Mouse (Mus musculus) thymus, postnatal 25 days (tissue): ENCODE measurements around the gene Cyp4a14.
"Not testable (repeated sequence)": the region's sequence is repeated elsewhere in the genome, so short reads cannot be mapped to it uniquely, and the experiment has no call there.

Experiments
- DNase-seq: peaks from one replicate; pipeline ENCODE4 v3.0.0; 2022

Cyp4a14 gene

DNA sequence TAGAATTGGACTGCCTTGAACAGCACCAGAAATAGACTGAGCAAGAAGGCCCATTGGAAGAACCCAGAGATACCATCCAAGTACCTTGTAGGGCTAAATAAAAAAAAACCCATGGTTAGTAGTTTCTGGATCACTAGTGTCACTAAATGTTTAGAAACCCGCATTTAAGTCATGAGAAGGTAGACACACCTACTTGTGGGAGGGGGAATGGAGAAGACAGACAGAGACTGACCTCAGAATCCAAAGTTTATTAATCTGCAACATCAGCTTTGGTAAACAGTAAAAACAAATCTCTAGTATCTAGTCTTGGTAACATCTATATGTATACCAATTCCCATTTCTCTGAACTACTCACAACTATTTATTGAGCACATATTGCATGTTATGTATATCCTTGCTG, at the start of gene Cyp4a14:
Cyp4a14 (minus strand) TSS at position 142 of the 400 bp plus-strand sequence.
- DNase-seq: no peak

DNA sequence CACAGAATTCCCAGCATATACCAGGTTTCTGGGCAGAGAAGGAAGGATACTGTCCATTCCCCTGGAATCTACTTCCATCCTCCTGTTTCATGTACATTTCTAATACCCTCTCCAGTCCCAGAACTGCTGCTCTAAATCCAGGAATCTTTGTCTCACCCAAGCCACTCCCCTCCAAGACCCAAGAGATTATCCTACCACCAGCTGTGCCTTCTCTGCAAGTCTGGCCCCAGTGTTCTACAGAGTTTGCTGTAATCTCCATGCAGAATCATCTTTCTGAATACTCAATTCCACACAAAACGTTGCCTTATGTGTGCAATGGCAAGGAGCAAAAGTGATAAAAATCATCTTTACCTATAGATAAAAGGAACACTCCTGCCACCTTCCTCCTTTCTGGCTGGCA, 49.2 kb upstream of the Cyp4a14 start:
- DNase-seq: no peak

DNA sequence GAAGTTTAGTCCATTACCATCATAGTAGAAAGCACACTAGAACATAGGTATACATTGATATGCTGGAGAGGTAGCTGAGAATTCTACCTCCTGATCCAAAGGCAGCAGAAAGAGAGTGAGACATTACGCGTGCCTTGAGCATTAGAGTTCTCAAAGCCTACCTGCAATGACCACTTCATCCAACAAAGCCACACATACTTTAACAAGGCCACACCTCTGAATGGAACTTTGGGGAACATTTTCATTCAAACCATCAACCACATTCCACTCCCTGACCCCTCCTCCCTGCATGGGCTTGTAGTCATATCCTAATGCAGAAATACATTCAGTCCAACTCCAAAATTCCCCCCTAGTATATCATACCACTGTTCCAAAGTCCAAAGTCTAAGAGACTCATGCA, 25.8 kb upstream of the Cyp4a14 start:
- DNase-seq: no peak

DNA sequence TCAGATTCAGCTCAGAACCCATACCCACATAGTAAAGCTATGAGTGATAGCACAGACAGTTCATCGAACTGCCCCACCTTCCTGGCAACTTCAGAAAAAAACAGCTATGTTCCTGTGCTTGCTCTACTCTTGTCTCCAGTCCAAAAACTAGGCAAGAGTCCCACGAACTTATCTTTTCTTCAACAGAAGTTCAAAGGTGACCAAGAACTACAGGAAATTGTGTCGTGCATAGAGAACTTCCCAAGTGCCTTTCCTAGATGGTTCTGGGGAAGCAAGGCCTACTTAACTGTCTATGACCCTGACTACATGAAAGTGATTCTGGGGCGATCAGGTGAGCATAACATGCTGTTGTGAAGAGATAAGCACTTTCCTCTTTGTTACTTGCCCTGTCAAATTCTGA, 23.5 kb upstream of the Cyp4a14 start:
- DNase-seq: no peak

DNA sequence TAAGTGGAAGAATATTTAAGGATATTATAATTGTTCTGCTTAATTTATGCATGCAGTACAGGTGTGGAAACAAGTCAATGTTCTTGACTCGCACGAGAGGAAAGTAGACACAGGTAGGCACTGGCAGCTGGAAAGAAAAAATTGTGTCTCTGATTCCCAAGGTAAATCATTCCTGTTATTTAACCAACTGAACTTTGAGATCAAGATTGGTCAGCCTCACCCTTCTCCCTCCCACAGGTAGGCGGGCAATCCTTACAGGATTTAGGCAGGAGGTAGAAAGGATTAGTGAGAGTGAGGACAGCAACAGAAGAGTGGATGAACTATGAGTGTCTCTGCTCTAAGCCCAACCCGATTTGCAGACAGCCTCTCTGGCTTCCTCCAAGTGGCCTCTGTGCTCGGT, 22.1 kb upstream of the Cyp4a14 start, which contains the start of gene Cyp4a10:
Cyp4a10 (plus strand) TSS at position 265 of the 400 bp plus-strand sequence.
- DNase-seq: not testable (repeated sequence)

DNA sequence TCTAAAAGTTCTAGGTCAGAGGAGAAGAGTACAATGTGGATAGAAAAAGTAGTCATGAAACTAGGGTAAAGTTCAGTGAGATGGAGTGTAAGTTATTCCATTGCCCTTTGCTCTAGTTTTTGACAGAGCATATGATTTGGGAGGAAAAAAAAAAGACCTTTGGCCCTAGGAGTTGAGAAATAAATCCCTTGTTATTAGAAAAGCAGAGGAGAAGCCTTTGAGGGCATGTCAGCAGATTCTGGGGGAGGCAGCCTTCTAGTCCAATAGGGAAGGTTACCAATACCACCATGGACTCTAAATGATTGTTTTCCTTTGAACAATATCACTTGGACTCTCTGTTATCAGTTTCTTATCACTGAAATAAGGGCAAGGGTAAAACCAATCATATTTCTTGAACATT, 18.0 kb upstream of the Cyp4a14 start:
- DNase-seq: not testable (repeated sequence)

DNA sequence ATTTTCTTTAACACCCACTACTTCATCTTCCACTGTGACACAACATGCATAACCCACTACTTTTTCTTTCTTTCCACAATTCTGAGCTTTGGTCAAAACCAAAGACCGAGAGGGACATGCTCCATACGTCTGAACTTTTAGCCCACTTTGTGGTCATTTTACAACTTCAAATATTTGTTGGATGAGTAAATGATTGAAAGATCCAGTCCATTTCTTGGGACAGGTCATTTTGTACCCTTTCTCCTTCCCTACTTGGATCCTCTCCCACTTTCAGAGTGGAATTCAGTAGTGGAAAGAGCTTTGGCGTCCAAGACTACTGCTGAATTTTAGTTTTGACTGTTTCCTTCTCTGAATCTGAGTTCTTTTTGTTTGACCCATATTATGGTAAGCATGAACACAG, 1.5 kb upstream of the Cyp4a14 start:
- no peak for DNase-seq

DNA sequence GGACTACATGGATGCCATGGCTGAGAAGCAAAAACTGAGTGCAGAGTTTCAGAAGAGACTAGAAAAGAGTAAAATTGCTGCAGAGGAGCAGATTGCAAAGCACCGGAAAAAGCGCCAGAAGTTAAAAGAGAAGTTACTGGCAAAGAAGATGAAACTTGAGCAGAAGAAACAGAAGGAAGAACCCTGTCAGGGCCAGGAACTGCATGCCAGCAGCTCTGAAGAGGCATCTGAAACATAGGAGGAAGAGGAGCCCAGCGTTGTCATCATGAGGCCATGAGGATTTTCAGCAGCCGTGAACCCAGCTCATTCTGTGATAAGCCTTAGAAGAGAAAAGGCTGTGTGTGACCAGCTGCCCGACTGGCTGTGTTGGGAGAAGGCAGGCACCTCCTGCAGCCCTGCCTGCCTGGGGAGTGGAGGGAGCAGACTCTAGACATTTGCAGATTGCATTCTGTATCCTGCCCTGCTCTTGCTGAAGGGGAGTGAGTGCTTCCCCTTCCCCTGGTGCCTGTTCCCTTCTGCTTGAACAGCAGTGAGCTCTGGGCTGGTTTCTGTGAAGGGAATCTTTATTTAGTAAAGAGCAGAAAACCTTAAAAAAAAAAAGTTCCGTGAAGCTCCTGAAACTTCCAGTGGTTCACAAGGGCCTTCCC, 14.8 kb downstream of the Cyp4a14 start:
- DNase-seq: no peak

DNA sequence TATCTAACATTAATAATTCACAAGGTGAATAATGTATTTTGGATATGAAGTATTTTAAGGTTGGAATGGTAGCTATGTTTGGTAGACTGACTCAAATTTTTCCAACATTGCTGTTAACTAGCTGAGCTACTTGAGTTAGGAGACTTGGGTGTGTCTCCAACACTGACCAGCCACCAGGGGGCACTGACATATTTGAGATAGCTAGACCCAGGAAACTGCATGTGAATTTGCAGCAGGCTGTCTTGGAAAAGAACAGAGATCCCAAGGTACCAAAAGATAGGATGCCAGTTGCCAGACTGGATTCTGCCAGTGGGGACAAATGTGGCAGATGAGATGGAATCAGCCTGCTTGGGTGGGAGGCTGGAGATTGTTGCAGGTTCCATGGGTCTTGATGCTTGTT, 19.9 kb downstream of the Cyp4a14 start:
- not testable (repeated sequence) for DNase-seq

DNA sequence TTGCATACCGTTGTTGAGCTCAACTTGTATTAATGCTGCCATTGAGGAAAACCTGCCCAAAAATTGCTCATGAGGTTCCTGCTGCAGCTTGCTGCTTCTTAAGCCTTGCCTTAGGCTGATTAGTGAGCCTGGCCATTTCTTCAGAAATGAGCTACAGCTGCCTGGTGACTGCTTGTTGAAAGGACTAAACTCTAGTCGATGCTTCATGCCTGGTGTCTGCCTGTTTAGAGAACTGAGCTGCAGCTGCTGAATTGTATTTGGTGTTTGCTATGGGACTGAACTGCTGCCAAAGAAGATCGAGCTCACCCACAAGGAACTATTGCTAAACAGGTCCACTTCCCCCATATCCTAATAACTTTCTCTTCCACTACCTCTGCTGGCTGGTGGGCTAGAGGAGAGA, 22.4 kb downstream of the Cyp4a14 start:
- DNase-seq: not testable (repeated sequence)

DNA sequence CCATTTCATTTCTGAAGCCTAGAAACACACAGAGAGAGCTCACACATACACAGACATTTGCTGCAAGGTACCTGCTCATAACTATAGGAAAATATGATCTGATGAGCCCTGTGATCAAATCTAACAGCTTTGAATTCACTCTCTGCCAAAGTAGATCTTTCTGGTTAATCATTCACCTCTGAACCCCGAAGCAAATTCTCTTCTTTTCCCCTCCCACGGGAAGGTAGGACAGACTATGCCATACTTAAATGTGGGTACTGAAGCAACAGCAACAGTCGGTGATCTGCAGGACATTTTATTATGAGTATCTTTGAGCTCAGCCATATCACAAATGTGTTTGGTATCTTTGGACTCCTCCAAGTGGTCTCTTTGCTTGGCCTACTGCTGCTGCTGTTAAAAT, 43.6 kb downstream of the Cyp4a14 start, which contains the start of gene Cyp4a30b:
Cyp4a30b (plus strand) TSS at position 301 of the 400 bp plus-strand sequence.
- DNase-seq: no peak

DNA sequence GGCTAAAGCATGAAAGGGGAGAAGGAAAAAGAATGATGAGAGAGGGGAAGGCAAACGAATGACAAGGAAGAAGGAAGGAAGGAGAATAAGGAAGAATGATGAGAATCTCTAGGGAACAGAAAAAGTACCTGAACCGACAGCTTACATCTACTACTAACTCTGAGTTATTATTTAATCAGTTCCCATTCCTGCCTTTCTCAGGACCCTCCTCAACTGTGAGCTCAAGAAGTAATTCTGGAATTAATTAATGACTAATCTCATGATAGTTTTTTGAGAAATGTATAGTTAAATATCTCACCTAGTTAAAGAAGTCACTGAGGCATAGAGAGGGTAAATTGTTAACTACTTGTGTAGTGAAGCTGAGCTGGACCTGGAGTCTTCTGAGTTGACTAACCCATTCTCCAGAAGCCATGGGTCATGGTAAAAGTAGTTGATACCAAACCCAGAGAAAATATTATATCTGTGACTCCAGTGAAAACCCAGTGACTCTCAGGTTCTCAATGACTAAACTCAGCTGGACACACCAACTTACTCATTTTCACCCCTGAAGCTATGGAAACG, 45.3 kb downstream of the Cyp4a14 start:
- DNase-seq: no peak
